Mouse (Mus musculus): Measurements from ENCODE around the gene Sorcs1. TPM values are rescaled to one million over a fixed set of nuclear protein-coding genes. Genes with fewer than 3 reads are reported as not detected.
A peak's percentile ranks its signal among the peaks of the same experiment; 100 is the strongest.

The Sorcs1 gene
- polyA plus RNA-seq, 1 experiment from 2014 or later = 6.3 TPM

DNA sequence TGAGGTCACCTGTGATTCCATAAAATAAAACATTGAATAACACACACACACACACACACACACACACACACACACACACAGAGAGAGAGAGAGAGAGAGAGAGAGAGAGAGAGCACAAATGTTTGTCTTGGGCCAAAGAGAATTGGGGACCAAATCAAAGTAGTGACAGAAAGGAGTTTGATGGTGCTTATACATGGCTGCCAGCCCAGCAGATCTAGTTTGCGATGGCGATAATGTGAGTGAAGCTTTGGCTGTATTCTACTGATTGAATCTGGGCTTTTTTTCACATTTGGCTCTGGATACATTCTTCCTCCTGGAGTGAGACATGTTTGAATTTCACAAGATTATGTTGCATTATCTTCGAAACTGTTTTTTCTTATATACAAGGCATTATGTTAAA lies 209.9 kb downstream of the Sorcs1 start:
- Histone ChIP-seq H3K9ac (no peak overlapping the region), H3K4me1 (no peaks in the 10 kb centered on the region), H3K27ac (no peak overlapping the region), H3K4me2 (no peak overlapping the region), H3K4me3 (replicated peaks) (no peak overlapping the region), H3K36me3 (replicated peaks) (no peaks in the 10 kb centered on the region), H3K27me3 (no peaks in the 10 kb centered on the region), H3K9me3 (no peaks in the 10 kb centered on the region)
- 94% methylated on average over 3 of the region's 3 CpGs for WGBS
- ATAC-seq (ENCODE audit: low FRiP score) = no peak

DNA sequence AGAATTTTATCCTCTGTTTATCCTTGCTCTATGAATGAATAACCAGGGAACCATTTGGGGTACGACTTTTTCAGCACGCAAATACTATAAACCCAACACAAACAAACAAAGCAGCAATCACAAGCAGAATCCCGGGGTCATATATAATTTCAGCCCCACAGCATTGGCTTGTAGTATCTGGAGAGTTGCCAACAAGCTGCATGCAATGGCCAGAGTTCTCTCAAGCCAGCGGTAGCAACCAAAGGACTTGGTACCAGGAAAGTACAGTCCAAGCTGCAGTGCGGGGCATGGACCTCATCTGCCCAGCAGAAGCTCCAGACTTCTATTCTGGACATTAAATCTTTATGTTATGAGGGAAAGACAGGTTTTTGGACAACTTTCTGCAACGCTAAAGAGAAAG lies 213.6 kb downstream of the Sorcs1 start:
- Histone ChIP-seq H3K4me2 (no peak overlapping the region), H3K4me1 (no peaks in the 10 kb centered on the region), H3K9ac (no peak overlapping the region), H3K27ac (no peak overlapping the region), H3K36me3 (replicated peaks) (no peaks in the 10 kb centered on the region), H3K27me3 (no peaks in the 10 kb centered on the region), H3K9me3 (no peaks in the 10 kb centered on the region), H3K4me3 (replicated peaks) (no peak overlapping the region)
- WGBS = 91% methylated on average over 6 of the region's 6 CpGs
- ATAC-seq (ENCODE audit: low FRiP score) = no peak

DNA sequence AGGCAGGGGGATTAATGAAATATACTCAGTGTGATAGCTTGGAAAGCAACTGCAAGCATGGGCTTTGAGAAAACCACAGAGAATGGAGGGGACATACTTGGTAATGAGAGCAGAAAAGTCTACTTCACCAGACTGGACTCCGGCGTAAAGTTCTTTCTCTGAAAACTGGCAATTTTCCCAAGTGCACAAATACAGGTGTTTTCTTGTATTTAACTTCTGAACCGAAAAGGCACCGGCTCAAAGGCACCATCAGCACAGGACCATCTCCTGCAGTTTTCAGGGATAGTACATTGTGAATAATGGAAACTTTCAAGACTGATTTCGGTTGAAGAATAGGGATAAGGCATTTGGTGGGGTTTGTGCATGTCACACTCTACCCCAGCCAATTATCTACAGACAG lies 219.9 kb downstream of the Sorcs1 start:
- H3K27ac ChIP-seq = no peak overlapping the region
- no peaks in the 10 kb centered on the region for H3K36me3 ChIP-seq (replicated peaks)
- H3K4me2 ChIP-seq = no peak overlapping the region
- no peak overlapping the region for H3K4me3 ChIP-seq (replicated peaks)
- no peak for ATAC-seq (ENCODE audit: low FRiP score)
- H3K27me3 ChIP-seq = no peaks in the 10 kb centered on the region
- no peak overlapping the region for H3K9ac ChIP-seq
- 92% methylated on average over 5 of the region's 5 CpGs for WGBS
- peaks cover 12% of the 10 kb centered on the region for H3K4me1 ChIP-seq
- no peaks in the 10 kb centered on the region for H3K9me3 ChIP-seq

DNA sequence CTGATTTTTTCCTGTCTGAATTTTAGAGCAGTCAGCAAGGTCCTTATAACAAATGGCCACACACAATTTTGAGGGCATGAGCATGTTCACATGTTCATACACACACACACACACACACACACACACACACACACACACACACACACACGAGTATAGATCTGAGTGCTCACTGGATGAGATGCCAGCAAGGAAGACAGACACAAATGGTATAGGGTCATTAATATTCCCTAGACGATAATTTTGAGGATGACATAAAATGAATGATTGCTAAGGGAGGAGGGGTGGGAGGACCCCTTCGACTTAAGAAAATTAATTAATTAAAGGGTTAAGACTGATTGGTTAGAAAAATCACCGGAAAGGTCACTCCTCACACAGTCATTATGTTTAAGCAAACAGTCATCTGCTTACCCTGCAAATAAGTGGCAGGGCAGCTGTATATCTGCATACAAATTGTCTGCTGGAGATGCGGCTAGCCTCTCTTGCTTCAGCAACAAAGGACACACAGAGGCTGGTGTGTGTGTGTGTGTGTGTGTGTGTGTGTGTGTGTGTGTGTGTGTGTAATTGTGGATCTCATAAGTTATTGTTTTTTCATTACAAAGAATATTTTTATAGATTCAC lies 221.1 kb downstream of the Sorcs1 start:
- no peak overlapping the region for H3K4me2 ChIP-seq
- H3K36me3 ChIP-seq (replicated peaks) = no peaks in the 10 kb centered on the region
- H3K27ac ChIP-seq = no peak overlapping the region
- H3K27me3 ChIP-seq = no peaks in the 10 kb centered on the region
- peaks cover 12% of the 10 kb centered on the region for H3K4me1 ChIP-seq
- 46% methylated on average over 5 of the region's 5 CpGs for WGBS
- peak; percentile 83 for ATAC-seq (ENCODE audit: low FRiP score)
- H3K4me3 ChIP-seq (replicated peaks) = no peak overlapping the region
- no peaks in the 10 kb centered on the region for H3K9me3 ChIP-seq
- H3K9ac ChIP-seq = no peak overlapping the region

DNA sequence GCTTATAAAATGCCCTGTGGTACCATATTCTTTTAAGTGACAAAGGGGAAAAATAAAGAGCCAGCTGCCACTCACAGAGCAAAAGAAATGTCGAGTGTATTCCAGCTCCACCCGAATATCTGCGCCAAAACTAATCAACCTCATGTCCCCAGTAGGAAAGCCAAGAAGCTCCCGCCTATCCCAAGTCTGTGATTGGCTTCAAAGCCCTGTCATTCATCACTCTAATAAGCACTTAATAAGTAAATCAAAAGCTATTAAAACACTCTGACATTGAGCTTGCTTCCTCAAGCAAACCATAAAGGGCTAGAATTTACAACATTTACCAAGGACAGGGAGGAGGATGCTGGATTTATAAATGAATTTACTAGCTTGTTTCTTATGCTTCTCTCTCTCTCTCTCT lies 237.3 kb downstream of the Sorcs1 start:
- Histone ChIP-seq H3K9ac (no peak overlapping the region), H3K27me3 (no peaks in the 10 kb centered on the region), H3K4me1 (peaks cover 37% of the 10 kb centered on the region), H3K27ac (peak overlapping the region; percentile 65; the same call in 1 of the 2 replicates), H3K4me2 (peak overlapping the region; percentile 47), H3K4me3 (replicated peaks) (no peak overlapping the region), H3K36me3 (replicated peaks) (no peaks in the 10 kb centered on the region), H3K9me3 (no peaks in the 10 kb centered on the region)
- ATAC-seq (ENCODE audit: low FRiP score) = no peak
- 3% methylated on average over 4 of the region's 4 CpGs for WGBS

DNA sequence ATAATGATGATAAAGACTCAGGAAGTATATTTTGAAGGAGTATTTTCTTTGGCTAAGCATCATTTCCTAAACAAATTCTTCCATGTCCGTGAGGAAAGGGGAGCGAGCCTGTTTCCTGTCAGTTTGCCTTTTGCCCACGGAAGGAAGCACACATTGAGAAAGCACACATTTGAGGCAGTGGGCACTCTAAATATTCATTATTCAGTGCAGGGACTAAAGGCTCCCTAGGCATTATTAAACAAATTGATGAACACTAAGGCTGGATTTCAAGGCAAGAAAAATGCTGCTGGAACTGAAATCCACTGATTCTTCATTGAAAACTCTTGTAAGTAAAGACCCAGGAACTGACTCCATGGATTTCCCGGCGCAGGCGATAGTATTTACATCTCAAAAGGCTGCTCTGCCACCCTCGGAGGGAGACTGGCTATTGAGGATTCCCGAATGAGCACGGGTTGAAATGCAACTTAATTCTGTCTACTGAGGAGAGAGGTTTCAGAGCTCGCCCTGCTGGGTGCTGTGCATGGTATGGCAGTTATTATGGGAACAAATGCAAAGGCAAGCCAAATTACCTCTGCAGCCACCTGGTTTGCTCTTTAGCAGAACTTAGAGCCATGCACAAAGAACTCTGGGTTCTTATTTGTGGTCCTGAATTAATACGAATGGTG lies 238.1 kb downstream of the Sorcs1 start:
- Histone ChIP-seq H3K4me2 (peak overlapping the region; percentile 47), H3K9me3 (no peaks in the 10 kb centered on the region), H3K36me3 (replicated peaks) (no peaks in the 10 kb centered on the region), H3K4me3 (replicated peaks) (peak overlapping the region; percentile 21), H3K27me3 (no peaks in the 10 kb centered on the region), H3K9ac (no peak overlapping the region), H3K27ac (peak overlapping the region; percentile 65), H3K4me1 (peaks cover 37% of the 10 kb centered on the region)
- ATAC-seq (ENCODE audit: low FRiP score) = peak; percentile 68
- under 1% methylated on average over 11 of the region's 11 CpGs for WGBS

DNA sequence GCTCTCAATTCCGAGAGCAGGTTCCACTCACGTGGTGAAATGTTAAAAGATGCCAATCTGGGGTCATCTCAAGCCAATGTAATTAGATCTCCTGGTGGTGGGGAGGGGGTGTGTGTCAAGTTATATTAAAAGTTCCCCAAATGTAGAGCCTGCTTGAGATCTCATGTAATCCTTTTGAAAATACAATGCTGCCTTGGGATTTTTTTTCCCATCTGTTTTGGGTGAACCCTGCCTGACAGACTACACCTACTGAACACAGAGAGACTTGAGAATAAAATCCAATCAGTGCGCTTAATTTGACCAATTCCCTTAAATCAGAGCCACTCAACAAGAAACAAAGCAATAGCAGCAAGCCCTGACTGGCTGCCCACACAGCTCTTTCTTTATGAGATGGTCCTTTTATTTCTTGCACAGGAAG lies 239.0 kb downstream of the Sorcs1 start:
- H3K27me3 ChIP-seq = no peaks in the 10 kb centered on the region
- H3K4me3 ChIP-seq (replicated peaks) = no peak overlapping the region
- no peaks in the 10 kb centered on the region for H3K36me3 ChIP-seq (replicated peaks)
- ATAC-seq (ENCODE audit: low FRiP score) = peak; percentile 30; the same call in 1 of the 2 replicates
- H3K4me2 ChIP-seq = peak overlapping the region; percentile 47; the same call in 1 of the 2 replicates
- peak overlapping the region; percentile 65 for H3K27ac ChIP-seq
- peaks cover 37% of the 10 kb centered on the region for H3K4me1 ChIP-seq
- no peak overlapping the region for H3K9ac ChIP-seq
- whole genome bisulfite sequencing = 5% methylated on average over 3 of the region's 3 CpGs
- H3K9me3 ChIP-seq = no peaks in the 10 kb centered on the region

DNA sequence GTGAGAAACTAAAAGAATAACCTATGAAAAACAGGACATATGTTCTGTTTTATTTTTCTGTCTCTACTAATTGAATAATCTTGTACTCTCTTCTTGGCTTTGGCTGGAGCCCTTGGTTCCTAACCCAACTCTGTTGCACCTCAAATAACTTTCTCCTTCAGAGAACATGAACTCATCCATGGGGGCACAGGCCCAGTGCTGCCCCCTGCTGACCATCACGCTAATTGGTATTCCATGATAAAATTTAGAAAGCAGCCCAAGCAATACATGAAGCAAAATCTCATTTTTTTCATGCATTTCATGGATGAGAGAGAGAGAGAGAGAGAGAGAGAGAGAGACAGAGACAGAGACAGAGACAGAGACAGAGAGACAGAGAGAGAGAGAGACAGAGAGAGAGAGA lies 255.5 kb downstream of the Sorcs1 start:
- Histone ChIP-seq H3K4me3 (replicated peaks) (no peak overlapping the region), H3K9me3 (no peaks in the 10 kb centered on the region), H3K27me3 (no peaks in the 10 kb centered on the region), H3K9ac (no peak overlapping the region), H3K36me3 (replicated peaks) (no peaks in the 10 kb centered on the region), H3K4me2 (no peak overlapping the region), H3K27ac (no peak overlapping the region), H3K4me1 (0 out of 2 replicates have a peak, but pooled peaks cover 8% of the 10 kb centered on the region)
- 82% methylated on average over 1 of the region's 1 CpGs for WGBS
- ATAC-seq (ENCODE audit: low FRiP score) = no peak

DNA sequence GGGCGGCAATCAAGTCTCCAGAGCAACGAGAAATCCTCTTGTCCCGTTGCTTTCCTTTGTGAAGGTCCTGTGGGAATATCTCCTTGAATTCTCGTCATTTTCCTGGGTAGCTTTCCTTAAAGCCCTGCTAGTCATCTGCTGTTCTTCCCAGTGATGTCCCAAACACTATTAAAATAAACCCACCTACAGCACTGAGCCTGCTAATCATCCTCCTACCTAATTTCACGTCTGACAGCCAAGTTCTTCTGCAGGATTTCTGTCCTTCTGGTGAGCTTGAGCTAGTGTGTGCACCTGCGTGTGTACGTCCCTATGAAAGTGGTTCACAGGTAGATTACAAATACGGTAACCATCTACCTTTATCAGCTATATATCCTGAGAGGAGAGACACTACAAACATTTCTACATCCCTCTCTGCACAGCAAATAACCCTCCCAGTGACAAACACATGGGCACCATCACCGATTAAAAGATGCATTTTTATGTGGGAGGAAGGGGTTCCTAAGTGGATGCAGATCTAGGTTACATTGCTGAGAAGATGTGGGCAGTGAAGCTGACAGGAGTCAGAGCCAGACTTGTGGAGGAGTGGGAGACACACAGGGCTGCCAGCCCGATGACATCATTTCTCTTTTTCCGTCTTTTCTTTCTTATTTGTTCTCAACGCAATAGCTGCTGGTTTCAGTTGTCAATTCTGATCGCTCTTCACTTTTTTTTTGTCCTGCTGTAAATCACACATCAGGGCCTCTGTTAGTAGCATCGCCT lies 259.3 kb downstream of the Sorcs1 start:
- Histone ChIP-seq H3K27me3 (no peaks in the 10 kb centered on the region), H3K36me3 (replicated peaks) (no peaks in the 10 kb centered on the region), H3K9me3 (no peaks in the 10 kb centered on the region), H3K4me3 (replicated peaks) (no peak overlapping the region), H3K4me2 (no peak overlapping the region), H3K27ac (no peak overlapping the region), H3K9ac (no peak overlapping the region), H3K4me1 (0 out of 2 replicates have a peak, but pooled peaks cover 8% of the 10 kb centered on the region)
- ATAC-seq (ENCODE audit: low FRiP score) = no peak
- 48% methylated on average over 14 of the region's 14 CpGs for WGBS

DNA sequence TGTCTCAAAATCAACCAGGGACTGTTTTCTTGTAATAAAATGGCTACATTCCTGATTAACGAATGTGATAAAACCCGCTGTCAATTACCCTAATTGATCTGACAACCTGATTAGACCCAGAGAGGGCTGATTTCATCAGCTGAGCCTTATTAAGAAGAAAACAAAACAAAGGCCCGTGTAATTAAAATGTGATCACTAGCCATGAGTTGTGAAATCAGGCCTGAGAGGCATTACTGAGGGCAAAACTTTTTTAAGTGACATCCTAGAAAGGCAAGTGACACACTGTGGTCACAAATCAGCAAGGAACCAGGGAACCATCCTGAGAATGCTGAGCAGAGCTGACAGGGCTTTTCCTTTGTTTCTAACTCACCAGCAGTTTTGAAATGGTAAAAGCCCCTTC lies 267.9 kb downstream of the Sorcs1 start:
- no peaks in the 10 kb centered on the region for H3K9me3 ChIP-seq
- no peak overlapping the region for H3K4me2 ChIP-seq
- H3K27ac ChIP-seq = no peak overlapping the region
- H3K4me1 ChIP-seq = no peaks in the 10 kb centered on the region
- 50% methylated on average over 3 of the region's 3 CpGs for WGBS
- H3K4me3 ChIP-seq (replicated peaks) = no peak overlapping the region
- ATAC-seq (ENCODE audit: low FRiP score) = no peak
- H3K36me3 ChIP-seq (replicated peaks) = no peaks in the 10 kb centered on the region
- no peaks in the 10 kb centered on the region for H3K27me3 ChIP-seq
- no peak overlapping the region for H3K9ac ChIP-seq

DNA sequence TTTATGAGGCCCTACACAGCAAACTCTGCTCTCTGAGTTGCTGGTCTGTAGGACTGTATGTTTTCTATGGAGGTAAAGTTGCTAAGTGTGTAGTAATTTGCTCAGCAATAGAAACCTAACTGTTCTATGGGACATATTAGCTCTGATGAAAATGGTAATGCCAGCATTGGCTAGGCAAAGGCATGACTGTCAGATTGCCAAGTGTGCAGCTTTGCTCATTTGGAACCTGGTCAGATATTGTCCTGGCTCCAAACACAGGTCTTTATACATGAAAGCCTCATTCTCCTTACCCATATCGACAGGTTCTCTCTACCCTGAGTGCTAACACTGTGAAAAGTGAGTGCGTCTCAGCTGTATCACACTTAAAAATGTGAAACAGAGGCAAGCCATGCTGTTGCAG lies 280.1 kb downstream of the Sorcs1 start:
- 90% methylated on average over 2 of the region's 2 CpGs for WGBS
- H3K9me3 ChIP-seq = no peaks in the 10 kb centered on the region

DNA sequence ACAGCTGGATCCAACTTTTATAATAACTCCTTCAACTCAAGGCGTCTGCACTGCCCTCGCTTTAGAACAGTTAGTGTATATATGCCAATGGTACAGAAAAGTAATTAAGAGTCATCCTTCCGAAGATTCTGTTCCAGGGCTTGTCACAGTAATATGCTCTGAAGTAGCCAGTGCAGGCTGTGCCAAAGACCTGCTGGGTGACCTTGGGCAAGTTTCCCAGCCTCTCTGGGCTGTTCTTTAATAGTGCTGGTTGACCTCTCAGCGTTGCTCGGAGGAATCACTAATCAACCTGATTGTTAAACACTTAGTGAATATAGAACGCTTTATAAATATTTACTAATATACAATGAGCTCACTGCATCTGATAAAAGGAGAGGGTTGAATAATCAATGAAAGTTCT lies 282.7 kb downstream of the Sorcs1 start:
- Histone ChIP-seq H3K36me3 (replicated peaks) (no peaks in the 10 kb centered on the region), H3K9ac (no peak overlapping the region), H3K27ac (no peak overlapping the region), H3K4me1 (no peaks in the 10 kb centered on the region), H3K27me3 (no peaks in the 10 kb centered on the region), H3K4me3 (replicated peaks) (no peak overlapping the region), H3K9me3 (no peaks in the 10 kb centered on the region), H3K4me2 (no peak overlapping the region)
- 91% methylated on average over 6 of the region's 6 CpGs for WGBS
- ATAC-seq (ENCODE audit: low FRiP score) = no peak

More for the DNA sequence above, 280.1 kb downstream of the Sorcs1 start:
- Histone ChIP-seq H3K4me2 (no peak overlapping the region), H3K27ac (no peak overlapping the region), H3K36me3 (replicated peaks) (no peaks in the 10 kb centered on the region), H3K27me3 (no peaks in the 10 kb centered on the region), H3K4me1 (no peaks in the 10 kb centered on the region), H3K4me3 (replicated peaks) (no peak overlapping the region), H3K9ac (no peak overlapping the region)
- no peak for ATAC-seq (ENCODE audit: low FRiP score)
